Mouse (Mus musculus) retina, postnatal 1 day (tissue): ENCODE measurements around the gene Trim71.
"Not testable (repeated sequence)": the region's sequence is repeated elsewhere in the genome, so short reads cannot be mapped to it uniquely, and the experiment has no call there.

Experiments
- DNase-seq: peaks from one replicate; pipeline ENCODE4 v3.0.0-alpha.2; 2012

The Trim71 gene

GRCm38 (mm10) chr9:114525073-114525633 lies 39.0 kb downstream of the Trim71 start:
- no peak for DNase-seq

DNA sequence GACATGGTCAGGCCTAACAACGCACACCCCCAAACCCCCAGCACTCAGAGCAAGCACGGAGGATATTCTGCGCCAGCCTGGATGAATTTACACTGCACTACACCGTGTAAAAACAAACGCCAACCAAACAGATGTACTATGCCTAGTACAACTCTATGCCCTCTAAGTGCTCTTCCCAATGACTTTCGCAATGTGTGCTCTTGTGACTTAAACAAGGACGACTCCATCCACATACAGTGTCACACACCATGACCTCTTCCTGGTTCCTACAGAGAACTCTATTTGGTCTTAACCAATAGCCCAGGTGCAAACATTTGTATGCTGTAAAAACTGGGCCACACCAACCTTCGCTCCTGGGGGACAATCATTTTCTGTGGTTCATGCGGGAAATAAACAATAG lies 41.7 kb downstream of the Trim71 start:
- no peak for DNase-seq

GRCm38 (mm10) chr9:114522041-114522440 lies 42.1 kb downstream of the Trim71 start:
- DNase-seq = peak; percentile 38

DNA sequence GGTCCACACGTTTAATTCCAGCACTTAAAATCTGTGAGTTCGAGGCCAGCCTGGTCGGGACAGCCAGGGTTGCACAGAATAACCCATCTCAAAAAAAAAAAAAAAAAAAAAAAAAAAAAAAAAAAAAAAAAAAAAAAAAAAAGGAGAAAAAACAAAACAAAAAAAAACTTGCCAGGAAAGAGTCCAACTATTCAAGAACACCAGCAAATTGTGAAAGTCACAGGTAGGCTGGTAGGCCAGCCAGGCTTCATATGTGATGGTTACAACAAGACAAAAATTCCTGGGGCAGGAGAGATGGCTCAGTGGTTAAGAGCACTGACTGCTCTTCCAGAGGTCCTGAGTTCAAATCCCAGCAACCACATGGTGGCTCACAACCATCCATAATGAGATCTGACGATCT lies 43.6 kb downstream of the Trim71 start:
- DNase-seq = not testable (repeated sequence)

GRCm38 (mm10) chr9:114518812-114519477 lies 45.2 kb downstream of the Trim71 start:
- DNase-seq = no peak

- DNase-seq = no peak
Measured at GRCm38 (mm10) chr9:114517924-114518497, 46.2 kb downstream of the Trim71 start.

GRCm38 (mm10) chr9:114515364-114515763 lies 48.8 kb downstream of the Trim71 start, which contains the start of gene C130032M10Rik:
Gene C130032M10Rik (plus strand): TSS chr9:114515697.
- DNase-seq = no peak

DNA sequence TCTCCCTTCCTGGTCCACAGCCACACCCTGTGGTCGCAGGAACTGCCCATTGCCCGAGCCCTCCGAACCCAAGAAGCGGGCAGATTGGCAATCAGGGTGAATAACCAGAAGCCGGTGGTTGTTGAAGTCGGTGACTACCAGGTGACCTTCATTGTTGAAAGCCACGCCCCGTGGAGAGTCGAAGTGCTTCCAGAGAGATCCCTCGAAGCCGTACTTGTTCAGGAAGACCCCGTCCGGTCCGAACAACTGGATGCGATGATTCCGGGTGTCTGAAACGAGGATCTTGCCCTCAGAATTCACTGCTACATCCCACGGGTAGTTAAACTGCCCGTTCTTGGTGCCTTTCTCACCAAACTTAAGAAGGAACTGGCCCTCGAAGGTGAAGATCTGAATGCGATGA lies 51.3 kb downstream of the Trim71 start:
- DNase-seq = no peak

- no peak for DNase-seq
Measured at GRCm38 (mm10) chr9:114509785-114510184, 54.4 kb downstream of the Trim71 start.

DNA sequence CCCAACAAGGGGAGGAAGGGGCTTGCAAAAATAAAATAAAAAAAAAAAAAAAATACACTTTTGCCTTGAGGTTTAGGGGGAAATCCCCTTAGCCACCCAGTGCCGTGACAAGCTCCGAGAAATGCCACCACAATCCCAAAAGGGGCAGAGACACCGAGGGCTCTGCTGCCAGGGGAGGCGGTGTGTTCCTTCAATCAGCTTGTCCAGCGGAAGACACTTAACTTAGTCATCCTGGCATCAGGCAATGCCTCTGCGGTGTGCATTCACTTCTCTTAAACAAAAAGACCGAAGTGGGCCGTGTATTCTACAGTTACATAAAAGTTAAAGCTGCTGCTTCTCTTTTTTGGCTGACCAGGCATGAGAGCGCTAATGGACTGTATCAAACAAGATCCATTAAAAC lies 56.7 kb downstream of the Trim71 start:
- no peak for DNase-seq

DNA sequence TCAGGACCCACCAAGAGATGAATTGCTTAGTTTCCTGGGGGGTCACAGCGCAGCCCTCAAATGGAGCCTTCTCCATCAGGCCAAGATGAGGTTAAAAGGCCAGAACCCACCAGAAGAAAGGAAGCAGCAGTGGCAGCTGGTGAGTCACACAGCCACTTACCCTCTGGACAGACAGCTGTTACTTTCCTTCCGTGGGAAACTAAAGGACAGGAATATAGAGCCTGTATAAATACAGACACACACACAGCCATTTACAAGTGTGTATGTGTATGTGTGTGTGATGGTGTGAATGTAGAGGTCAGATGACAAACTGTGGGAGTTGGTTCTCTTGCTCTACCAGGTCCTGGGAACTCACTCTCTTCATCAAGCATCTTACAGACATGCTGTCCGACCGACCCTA lies 57.6 kb downstream of the Trim71 start:
- DNase-seq = no peak

GRCm38 (mm10) chr9:114504816-114505215 lies 59.4 kb downstream of the Trim71 start, which contains the start of gene Ccr4:
Gene Ccr4 (minus strand): TSS chr9:114504916.
- DNase-seq = no peak

DNA sequence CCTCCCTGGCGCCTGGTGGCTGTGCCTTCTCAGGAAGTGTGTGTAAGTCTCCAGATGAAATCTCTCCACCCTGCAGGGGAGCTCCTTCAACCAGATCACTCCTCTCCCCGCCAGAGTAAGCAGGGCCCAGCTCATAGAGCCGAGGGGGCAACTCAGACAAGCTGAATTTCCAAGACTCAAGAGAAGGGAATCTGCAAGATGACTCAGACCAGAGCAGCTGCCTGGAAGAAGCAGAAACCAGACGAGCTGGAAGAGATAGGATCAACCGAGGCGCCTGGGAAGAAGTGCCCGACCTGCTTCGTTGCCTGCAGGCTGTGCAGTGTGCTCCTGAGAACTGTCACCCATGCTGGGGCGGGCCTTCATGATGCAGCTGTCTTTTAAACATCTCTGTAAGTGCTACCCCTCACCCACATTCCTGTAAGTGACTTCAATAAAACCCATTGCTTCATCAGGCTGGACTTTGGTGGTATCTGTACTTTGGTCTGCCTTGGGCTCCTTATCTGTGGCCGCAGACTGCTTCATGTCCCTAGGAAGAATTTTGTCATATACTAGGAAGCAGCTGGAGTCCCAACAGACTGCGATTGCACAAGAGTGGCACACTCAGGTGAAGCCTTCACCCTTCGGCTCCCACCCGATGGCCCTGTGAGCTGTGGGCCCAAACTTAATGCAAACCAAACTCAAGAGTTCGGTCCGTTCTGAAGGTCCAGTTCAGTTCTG lies 61.3 kb downstream of the Trim71 start:
- no peak for DNase-seq

- DNase-seq = no peak
Measured at GRCm38 (mm10) chr9:114501913-114502312, 62.3 kb downstream of the Trim71 start.

- no peak for DNase-seq
Measured at GRCm38 (mm10) chr9:114501111-114501510, 63.1 kb downstream of the Trim71 start.

DNA sequence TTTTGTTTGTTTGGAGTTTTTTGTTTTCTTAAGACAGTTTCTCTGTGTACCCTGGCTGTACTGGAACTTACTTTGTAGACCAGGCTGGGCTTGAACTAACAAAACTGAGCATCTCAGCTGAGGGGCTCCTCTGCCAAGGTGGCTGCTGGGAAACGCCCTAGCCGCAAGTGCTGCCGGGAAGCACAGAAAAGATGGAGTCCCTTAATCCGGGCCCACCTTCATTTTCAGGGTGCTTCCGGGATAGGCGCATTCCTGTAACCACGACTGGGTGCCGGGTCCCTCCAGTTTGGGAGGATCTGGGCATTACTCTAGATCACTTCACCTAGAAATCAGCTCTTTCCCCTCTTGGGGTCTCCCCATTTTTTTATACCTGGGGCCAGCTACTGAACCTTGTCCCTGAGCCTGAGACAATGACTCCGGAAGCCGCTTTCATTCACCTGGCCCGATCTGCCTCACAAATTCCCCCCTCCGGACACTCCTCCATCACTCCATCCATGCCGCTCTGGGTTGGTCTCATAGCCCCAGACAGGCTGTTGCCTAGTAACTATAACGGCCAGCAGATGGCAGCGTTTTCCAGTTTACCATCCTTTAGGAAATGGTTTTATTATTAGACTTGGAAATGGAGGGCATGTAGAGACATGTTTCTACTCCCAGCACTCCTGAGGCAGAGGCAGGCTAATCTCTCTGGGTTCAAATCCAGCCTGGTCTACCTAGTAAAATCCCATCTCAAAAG lies 64.2 kb downstream of the Trim71 start:
- DNase-seq = peak; percentile 84

GRCm38 (mm10) chr9:114498218-114498617 lies 66.0 kb downstream of the Trim71 start:
- peak; percentile 89 for DNase-seq

GRCm38 (mm10) chr9:114496469-114496868 lies 67.7 kb downstream of the Trim71 start:
- no peak for DNase-seq

GRCm38 (mm10) chr9:114487481-114488258 lies 76.5 kb downstream of the Trim71 start:
- no peak for DNase-seq

DNA sequence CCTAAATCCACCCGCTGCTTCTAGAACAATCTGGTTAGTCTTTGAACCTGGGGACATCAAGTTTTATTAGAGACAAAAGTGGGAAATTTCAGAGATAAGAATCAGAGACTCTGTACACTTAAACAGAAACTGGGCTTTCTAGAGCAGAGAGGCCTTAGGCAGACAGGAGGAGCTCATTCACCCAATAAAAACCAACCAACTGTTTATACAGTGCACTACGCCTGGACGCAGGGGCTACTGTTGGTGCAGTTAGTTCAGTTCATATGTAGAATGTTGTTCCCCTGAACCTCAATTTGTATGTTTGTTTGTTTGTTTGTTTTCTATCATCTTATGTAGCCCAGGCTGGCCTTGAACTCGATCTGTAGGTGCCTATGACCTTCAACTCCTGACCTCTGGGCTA lies 77.4 kb downstream of the Trim71 start:
- no peak for DNase-seq

- no peak for DNase-seq
Measured at GRCm38 (mm10) chr9:114484771-114485170, 79.4 kb downstream of the Trim71 start.

DNA sequence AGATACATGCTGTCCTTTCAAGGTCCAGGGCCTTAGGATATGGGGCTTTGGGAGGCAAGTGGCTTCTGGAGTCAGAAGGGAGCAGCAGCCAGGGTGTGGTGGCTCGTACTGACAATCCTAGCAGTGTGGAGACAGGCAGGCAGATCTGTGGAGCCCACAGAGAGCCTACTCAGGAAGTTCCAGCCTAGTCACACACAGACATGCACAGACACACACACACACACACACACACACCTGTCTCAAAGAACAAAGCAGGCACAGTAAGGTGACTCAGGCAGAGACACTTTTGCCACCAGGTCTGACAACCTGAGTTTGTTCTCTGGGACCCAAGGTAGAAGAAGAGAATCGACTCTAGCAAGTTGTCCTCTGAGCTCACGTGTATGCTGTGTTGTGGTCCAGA lies 83.2 kb downstream of the Trim71 start:
- DNase-seq = no peak
